Mouse (Mus musculus) cerebellum, adult 18-20 months (tissue): ENCODE results near the gene F2rl2.

Source experiments
- DNase-seq, 2 experiments: peaks; one replicate each; pipeline ENCODE4 v3.0.0; 2021

F2rl2 gene

DNA sequence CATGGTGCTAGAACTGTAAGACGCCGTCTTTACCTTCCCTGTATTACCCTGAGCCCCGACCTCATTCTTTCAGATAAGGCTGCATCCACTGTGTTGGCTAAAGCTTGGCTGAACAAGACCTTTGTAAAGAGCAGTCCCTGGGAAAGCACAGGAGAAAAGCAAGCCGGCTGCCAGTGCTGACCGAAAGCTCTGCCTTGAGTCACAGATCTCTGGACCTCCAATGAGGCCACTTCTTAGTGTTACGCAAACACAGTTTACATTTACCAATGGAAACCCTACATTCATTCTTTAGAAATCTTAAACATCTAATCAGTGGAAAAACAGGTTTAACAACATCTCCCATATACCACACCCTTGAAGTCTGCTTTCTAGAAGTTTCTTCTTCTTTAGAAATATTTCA, 8.9 kb downstream of the F2rl2 start:
- DNase-seq: no peak

DNA sequence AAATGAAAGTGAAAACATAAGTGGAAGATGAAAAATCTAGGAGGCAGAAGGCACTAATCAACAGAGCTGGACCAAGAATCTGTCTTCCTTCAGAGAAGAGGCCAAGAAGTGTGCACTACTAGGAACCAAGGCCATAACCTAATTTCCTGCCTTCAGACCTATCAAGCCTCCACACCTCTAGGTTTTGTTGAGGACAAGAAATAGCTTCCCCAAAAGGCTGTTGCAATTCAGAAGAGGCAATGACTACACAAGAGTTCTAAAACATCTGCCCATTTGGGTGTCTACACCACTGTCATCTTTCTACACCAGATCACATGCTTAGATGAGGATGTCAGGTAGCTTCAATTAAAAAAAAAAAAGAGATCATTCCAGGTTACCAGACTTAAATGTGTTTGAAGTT, 15.4 kb downstream of the F2rl2 start:
- no peak for DNase-seq

DNA sequence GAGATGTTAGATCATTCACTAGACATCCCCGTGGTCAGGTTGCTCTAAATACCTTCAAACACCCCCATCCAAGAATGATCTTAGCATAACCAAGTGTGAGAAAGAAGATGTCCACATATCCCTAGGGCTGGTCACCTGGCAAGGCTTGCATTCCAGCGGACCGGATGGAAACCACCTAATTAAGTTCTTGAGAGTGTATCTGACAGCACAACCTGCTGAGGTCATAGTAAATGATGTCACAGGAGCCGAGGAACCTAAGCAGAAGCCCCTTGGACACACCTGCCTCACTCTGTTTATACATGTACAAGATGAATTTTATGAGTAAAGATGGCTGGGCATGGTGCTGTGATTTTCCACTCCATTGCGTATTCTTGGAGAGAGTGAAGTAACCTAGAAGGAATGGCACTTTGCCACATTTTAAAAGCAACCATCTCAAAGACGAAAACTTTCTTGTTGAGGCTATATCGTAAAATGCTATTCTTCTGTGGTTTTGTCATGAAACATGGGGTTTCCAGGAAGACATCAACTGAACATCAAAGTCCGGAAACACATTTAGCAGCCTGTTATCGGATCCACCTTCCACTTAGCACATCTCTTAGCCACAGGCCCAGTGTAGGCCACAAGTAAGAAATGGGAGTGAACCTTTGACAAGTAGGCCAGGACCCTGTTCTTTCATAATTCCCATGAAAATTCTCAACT, 16.1 kb downstream of the F2rl2 start:
- no peak for DNase-seq

DNA sequence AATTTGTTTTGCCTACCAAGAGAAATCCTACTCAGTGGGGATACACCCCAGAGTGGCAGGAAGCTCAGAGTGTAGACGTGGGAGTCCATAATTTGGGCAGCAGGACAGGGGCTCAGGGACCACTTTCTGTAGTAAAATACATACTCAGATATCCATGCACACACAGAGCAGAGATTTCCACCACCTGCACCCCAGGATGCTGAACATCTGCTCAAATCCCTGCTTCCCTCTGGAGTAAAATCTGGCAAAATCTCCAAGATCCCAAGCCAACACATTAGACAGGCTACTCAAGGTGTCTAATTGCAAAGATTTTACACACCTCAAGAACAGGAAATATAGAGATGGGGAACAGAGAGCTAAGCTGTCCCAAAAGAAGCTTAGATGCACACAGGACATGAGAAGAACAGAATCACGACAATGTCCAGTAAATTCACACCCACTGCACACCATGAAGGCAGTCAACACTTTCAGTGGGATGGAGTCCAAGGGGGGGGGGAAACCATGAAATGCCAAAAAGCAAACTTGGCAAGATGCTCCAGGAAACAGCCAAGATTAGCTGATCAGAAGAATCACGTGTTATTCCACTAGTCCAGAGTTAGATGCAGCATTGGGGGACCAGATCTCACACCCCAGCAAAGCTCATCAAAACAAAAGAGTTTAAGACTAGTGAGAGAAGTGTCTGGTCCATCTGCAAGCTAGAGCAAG, 17.8 kb downstream of the F2rl2 start:
- DNase-seq: no peak

DNA sequence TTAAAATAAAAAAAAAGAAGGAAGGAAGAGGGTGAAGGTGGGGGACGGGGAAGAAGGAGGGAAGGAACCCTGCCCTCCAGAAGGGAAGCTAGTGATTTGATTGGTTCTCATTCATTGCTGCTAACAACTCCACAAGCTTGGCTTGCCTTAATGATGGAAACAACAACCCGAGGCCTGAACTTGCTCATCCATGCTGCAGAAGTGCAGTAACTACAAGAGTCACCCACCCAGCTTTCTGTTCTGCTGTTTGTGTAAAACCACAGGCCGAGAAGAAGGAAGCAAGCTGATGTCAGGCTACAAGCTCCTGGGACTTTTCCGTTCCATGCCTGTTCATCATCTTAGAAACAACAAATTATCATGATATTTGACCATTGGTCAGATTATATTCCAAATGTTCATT, 18.7 kb downstream of the F2rl2 start:
- no peak for DNase-seq

DNA sequence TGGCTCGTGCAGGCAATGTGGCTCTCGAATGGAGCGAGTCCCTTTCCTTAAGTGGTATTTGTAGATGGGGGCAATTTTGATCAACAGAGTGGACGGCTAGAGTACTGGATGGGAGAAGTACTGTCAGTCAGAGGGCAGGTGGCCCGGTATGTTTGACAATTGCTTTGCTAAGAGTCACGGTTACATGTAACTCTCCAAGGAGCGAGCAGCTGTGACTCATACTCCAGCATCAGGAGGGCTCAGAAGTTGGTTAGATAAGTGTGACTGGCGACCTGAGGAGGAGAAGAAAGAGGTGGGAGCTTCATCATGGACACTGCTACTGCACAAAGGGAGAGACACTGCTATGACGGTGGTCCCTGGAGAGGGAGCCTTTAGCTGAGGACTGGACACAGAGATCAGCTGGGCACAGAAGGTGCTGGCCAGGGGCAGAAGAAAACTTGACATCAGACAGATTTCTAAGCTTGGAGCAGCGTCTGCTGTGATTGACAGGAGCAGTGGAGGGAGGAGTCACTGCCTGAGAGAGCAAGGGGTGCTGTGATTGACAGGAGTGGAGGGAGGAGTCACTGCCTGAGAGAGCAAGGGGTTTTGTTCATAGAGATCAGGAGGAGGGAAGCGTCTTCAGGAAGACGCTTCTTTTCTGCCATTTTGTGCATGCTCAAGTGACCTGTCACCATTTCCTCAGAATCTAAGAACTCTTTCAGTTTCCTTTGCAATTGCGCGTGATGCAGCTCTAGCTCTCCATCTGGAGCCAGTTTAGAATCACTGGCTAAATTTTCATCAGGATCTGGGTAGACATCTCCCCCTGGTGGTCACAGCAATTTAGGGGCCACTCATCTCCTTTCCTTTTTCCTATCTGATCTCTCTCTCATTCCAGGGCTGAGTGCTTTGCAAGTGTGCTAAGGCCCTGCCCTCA, 22.9 kb downstream of the F2rl2 start:
- DNase-seq: peak; percentile 43 to 53

DNA sequence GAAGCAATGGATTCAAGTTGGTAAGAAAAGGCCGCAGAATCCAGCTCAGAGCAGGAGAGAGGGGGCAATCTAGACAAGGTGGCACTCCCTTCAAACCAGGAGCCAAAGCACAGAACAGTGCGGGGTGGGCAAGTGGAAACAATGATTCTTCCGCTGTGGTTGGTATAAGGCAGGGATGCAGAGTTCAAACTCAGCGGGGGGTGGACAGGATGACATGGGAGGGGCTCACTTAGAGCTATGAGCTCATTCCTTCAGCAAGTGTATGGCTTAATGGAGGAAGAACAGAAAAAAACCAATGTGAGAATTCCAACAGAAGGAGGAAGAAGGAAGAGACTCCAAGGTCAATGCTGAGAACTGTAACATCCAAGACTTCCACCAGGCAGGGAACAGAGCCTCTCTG, 33.8 kb downstream of the F2rl2 start:
- no peak for DNase-seq

DNA sequence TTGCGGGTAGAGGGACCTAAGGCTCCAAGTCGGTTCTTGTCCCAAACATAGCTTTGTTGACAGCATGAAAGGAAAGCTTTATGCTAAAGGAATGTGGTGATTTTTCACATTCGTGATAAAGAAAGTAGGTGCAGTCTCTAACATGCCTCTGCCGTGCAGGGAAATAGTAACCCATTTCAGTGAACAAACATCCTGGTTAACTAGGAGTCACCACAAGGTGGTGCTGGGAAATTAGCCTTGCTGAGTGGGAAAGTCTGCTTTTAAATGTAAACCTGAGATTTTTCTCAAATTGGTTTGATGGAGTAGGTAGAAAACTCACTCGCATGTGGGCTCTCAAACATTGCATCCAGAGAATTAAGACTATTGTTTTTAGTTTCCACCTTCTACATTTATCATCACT, 43.0 kb downstream of the F2rl2 start:
- no peak for DNase-seq

DNA sequence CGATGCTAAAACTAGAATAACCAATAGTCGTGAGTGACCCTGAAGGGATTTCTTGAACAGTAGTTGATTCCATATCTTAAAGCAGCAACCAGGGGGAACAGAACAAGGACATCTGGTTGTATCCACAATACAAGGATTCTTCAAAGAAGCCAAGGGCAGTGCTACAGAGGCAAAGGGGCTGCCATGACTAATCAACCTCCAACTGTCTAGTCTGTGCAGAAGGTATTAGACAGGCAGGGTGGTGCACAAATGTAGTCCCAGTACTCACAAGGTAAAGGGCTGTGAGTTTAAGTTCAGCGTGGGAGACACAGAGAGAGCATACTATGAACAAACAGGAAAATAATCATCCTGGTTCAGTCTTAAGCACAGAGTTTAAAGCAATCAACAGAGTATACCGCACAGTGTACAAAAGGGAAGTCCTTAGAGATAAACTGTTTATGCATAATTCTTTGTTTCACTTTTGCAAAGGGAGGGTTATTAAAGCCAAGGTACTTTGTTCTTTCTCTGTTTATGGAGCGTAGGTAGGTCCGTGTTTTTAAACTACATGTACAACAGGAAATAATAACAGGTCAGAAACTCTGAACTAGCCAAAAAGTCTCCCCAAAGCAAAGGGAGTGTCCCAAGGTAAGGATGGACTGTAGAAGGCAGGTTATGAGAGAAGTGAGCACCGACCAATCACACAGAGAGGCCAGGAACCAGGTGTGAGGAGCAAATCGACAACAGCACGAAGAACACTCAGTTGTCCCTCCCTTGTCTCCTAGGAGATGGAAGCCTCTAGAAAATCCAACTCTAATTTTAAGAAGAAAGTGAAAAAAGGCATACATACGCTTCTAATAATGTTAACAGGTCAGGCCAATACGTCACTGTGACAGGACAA, 45.4 kb downstream of the F2rl2 start:
- no peak for DNase-seq

DNA sequence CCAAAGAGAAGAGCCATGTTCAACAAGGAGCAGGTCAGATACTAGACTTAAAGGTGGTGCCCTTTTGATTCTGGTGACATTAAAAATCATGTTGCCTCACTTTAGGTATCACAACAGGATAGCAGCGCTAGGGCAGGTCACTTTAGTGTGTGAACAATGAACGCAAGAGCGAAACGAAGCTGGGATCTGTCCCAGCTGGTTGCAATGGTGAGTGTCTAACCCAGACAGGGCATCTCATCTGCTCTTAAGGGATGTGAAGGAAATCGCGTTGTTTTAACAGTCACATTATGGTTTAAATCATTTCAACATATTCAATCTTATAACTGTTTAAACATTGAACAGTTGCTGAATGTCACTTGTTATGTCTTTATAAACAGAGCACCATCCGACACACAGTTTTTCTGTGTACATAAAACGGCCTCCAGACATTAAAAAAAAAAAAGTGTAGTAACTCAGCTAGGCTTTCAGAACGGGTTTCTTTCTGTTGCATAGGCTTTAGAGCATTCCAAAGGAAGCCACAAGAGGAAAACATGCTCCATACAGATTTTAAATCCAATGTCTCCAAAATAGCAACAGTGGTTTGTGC, 46.3 kb downstream of the F2rl2 start:
- DNase-seq: no peak

DNA sequence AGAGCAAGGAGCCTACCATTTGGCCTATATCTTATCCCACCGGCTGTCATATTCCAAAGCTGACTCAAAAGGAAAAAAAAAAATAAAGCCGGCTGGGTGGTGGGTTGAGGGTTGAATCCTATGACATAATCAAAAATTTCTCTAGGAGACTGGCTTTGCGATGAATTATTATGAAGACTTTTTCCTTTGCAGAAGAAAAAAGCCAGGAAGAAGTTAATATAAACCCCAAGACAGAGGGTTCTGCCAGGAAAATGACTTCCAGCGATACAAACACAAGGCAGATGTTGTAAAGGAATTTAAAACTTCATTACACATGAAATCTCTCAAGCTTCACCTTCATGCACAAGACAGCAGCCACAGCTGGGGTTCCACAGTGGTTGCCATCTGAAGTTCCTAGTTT, 48.8 kb downstream of the F2rl2 start:
- no peak for DNase-seq

DNA sequence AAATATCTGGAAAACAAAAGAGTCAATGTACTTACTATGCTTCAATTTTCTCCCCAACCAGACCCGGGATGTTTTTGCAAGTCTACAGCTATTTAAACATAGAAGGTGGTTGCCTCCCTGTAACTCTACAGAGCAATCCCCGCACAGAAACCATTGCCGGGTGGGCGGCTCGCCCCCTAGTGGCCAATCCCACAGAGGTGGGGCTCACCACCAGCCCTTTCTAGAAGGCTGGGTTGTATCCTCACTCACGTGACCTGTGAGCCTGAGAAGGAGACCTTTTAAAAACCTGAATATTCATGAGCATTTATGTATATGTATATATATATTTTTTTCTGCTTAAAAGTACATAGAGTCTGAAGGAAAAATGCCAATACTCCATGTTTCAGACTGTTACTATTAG, 49.9 kb downstream of the F2rl2 start:
- peak; percentile 31 to 48 for DNase-seq

DNA sequence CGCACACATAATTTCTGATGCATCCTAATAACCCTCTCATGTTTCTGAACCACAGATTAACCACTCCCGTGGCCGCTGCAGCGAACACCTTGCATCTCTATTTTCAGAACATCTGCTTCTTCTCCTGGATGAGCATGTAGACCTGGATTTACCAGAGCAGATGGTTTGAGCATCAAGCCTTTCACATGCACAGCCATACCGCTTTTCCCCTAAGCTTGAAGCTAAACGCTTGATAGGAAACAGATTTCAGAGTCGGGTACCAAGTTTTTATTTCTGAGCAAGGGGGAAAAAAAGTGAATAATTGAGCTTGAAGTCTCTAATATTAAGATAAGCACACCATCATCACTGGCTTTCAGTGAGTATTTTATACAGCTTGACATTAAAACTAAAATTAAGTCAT, 50.4 kb downstream of the F2rl2 start:
- no peak for DNase-seq

DNA sequence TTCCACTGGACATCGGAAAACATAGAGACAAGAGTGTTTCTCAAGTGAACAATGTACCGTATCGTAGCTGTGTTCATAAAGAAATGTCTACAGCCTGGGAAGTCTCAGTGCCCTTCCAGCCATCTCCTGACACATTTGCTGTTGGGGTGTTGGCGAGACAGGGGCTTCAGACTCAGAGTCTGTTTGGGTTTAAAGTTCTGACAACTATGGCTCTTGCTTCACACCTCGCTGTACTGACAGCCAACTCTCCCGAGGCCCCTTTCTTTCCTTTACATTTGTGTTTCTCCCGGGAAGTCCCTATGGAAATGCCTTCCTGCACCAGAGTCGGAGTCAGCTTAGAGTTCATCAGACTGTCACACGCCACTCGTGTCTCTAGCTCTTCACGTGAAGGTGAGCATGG, 50.9 kb downstream of the F2rl2 start:
- DNase-seq: no peak
